Mouse (Mus musculus) megakaryocyte-erythroid progenitor cell, adult 5 weeks (primary cell): ENCODE results near the gene Gm10436. TPM values are rescaled to one million over a fixed set of nuclear protein-coding genes. Genes with fewer than 3 reads are reported as not detected.

ENCODE experiments used
- polyA plus RNA-seq: library from polyadenylated mRNA; stranded (reverse); fragments of >175 nt; gene quantifications from 2 replicates; pipeline ENCODE4 v1.2.3, GENCODE M21; 2012

Gene Gm10436
- polyA plus RNA-seq = not detected in 2 replicates

GRCm38 (mm10) chr12:88182008-88182407 is at the start of gene Gm10436:
TSS of gene Gm10436 (minus strand) at chr12:88182108.

Other genes starting within 250 kb of the Gm10436 start
- 0.02 TPM in 1 of 2 replicates, not detected in the other for gene Gm2042, start 228.0 kb downstream of the Gm10436 start, polyA plus RNA-seq
- gene Gm2075, start 170.3 kb downstream of the Gm10436 start, polyA plus RNA-seq = not detected in 2 replicates
- not detected in 2 replicates for gene Gm6803, start 163.3 kb downstream of the Gm10436 start, polyA plus RNA-seq
- not detected in 2 replicates for gene Gm2056, start 155.1 kb downstream of the Gm10436 start, polyA plus RNA-seq
- not detected in 2 replicates for gene Gm16368, start 98.4 kb downstream of the Gm10436 start, polyA plus RNA-seq
- gene Gm8332, start 68.0 kb upstream of the Gm10436 start, polyA plus RNA-seq = not detected in 2 replicates
- not detected in 2 replicates for gene Gm5662, start 92.4 kb upstream of the Gm10436 start, polyA plus RNA-seq
- gene Gm5039, start 141.9 kb upstream of the Gm10436 start, polyA plus RNA-seq = not detected in 2 replicates
- 8.5 and 9.8 TPM in 2 replicates for gene Adck1, start 178.4 kb upstream of the Gm10436 start, polyA plus RNA-seq